Mouse (Mus musculus): ENCODE measurements around the gene Tmem29.
A peak's percentile ranks its signal among the peaks of the same experiment; 100 is the strongest.
"Not testable (repeated sequence)": the region's sequence is repeated elsewhere in the genome, so short reads cannot be mapped to it uniquely, and the experiment has no call there.

Gene Tmem29

DNA sequence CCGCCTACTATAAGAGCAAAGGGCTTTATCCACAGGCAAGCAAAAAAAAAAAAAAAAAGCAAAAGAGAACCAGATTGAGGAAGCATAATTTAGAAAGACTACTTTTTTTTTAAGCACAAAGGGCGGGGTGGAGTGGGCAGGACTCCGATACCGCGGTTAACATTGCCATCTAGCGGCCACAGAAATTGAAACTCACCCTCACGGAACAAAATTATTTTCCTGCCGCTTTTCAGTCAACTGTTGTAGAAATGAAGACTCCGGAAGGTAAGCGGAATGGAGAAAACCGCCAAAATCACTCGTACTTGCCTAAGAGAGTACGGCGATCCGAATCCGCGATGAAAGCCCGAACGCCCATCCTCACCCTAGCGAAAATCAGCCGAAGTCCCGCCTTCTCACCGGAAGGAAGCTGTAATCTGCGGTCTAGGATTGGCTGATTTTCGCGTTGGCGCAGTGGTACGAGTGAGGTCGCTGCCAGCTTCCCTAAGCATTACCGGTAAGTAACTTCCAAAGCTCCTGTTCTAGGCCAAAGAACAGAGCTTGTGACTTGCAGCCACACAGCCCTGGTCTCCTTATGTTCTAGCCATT is at the start of gene Tmem29:
TSS of gene Tmem29 (minus strand) at position 389 of the 585 bp plus-strand sequence.
- DNase-seq (ENCODE audit: low spot score in 2 of 2) = peak; percentile 74 to 87

DNA sequence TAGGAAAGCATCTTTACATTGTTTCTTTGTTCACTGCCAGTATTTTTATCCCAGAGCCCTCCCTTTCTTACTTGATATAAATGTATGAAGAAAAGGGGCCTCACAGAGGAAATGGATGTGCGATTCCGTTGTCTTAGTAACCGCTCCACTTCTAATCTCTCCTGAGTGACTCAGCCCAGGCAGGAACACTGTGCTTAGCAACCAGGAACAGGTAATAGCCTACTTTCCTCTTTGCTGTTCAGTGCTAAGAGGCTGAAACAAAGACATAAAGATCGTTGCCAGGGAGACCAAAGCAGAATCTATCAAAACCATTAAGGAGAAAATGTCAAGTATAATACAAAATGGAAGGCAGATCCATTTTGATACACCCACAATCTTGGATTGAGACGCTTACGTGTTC is 49.7 kb upstream of the Tmem29 start:
- no peak for DNase-seq (ENCODE audit: low spot score in 2 of 2)

DNA sequence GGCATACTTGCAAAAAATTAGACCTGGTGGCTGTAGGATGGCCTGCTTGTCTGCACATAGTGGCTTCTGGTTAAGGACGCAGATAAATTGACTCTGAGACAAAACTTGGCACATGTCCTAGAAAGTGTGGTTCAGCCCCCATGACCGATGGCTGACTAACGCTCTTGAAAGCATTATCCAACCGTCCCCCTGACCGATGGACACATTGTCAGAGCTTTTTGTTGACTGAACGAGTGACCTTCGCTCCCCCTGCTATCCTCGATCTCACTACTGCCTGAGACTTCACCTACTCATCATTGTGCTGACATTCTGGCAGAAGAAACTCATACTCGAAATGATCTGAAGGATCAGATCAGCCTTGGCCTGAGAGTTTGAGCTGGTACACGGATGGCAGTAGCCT is 28.9 kb upstream of the Tmem29 start:
- DNase-seq (ENCODE audit: low spot score in 2 of 2) = not testable (repeated sequence)

DNA sequence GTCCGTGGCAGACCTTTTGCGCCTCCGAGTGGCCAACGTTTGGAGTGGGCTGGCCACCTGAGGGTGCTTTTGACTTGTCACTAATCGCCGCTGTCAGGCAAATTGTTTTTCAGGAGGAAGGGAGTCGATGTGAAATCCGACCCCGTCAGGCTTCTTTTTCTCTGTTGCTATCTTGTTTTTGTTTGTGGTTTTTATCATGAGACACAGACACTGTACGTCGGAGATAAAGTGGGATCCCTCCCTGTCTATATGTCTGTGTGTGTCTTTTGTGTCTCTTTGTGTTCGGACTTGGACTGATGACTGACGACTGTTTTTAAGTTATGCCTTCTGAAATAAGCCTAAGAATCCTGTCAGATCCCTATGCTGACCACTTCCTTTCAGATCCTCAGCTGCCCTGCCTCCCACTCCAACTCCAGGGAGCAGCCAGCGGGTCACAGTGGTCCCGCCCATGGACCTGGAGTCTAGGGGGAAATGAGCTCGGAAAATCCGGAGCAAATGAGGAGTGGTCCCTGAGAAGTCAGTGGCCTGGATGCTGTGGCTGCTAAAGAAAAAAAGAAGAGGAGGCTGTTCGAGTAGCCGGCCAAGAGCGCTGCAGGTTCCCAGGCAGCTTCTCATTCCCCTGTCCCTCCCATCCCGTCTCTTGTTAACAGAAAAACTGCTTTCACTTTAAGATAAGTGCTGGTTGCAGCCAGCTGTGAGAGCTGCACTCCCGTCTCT is 27.5 kb upstream of the Tmem29 start:
- DNase-seq (ENCODE audit: low spot score in 2 of 2) = not testable (repeated sequence)

DNA sequence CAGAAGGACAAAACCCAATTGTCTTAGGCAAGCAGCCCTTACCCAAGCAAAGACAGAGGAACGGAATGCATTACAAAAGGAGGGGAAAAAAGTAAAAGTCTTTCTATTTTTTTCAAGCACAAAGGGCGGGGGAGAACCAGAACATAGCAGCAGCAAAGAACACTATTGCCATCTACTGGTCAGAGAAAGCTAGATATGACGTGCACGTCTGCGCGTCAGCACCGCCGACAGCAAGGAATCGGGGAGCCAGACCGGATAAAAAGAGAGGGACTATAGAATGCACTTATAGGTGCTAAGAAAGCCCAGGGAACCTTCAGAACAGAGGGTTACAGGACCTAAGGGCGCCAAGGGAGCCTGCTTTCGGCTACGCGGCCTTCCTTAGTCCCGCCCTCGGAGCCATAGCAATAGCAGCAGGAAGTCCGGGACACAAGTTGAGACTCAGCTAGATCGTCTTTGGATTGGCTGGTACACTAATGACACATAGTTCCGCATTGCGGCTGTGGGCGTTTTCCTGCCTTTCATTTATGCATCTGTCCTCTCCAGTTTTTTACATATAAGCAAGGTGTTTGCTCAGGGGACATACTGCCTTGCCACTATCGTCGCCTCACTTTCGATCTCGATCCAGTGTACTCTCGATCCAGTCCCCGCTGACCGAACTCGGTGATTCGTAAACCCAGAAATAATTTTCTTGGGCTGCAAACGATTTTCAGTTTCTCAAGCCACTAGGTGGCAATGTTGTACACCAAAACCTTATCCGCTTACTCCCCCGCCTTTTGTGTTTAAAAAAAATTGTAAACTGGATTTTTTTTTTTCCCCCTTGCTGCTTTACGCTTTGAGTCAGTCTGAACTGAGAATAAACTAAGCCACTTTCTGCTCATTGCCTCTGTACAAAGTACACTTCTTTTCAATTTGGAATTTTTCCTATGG is 19.2 kb upstream of the Tmem29 start:
- peak; percentile 81 to 86 for DNase-seq (ENCODE audit: low spot score in 2 of 2)

DNA sequence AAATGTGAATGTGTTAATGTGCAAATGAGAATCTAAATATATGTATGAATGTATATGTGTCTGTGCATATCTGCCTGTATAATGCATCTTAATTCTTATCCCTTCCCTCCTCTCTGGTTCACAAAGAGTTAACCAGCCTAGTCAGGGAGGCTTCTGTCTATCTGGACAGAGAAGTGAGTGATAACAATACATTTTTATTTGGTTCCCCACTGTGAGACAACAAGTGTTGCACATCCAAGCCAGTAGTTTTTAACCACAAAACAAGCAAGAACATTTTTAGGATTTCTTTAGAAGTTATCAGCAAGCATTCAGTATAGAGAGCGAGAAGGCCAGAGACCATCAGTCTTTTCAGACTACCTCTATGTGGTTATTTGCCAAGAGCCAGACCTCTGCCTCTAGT is 12.5 kb upstream of the Tmem29 start:
- no peak for DNase-seq (ENCODE audit: low spot score in 2 of 2)

DNA sequence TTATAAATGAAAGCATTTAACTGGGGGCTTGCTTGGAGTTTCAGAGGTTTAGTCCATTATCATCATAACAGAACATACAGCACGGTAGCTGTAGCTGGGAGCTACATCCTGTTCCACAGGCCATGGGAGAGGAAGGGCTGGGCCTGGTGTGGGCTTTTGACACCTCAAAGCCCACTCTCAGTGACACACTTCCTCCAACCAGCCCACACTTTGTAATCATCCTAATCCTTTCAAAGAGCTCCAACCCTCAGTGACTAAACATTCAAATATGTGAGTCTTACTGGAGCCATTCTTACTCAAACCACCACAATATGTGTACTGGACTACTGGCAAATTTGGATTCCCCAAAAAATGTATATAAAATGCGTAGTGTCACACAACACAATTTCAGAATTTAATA is 9.3 kb upstream of the Tmem29 start:
- no peak for DNase-seq (ENCODE audit: low spot score in 2 of 2)

DNA sequence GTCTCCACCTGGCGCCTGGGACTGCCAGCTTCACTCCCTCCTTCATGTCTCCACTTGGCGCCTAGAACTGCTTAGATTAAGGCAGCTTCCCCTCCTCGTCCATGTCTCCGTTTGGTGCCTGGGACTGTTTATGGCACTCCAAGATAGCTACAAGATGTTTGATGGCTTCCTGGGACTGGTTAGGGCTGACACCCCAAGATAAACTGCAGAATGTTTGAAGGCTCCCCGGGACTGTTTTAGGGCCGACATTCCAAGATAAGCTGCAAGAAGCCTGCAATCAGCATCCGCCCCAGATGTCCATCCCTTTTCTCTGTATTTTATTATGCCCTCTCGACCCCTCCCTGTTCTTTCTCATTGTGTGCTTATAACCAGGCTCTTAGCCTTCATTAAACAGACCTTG is 7.9 kb upstream of the Tmem29 start:
- peak in 1 of 2 experiments; percentile 26 for DNase-seq (ENCODE audit: low spot score in 2 of 2)

DNA sequence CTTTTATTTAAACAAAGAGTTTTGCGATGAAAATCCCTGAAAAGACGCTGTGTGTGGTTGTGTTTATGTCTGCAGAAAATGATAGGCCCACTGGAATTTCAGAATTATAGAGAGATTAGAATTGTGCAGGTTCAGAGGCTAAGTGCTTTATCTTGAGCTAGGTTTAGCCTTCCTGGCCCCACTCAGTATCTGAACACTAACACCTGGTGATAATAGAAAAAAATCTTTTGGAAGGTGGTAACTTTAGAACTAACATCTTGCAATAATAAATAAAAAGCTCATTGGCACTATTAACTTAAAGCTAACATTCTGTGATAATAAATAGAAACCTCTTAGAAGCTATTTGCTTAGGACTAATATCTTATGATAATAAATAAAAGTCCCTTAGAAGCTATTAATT is 1.2 kb upstream of the Tmem29 start:
- no peak for DNase-seq (ENCODE audit: low spot score in 2 of 2)

DNA sequence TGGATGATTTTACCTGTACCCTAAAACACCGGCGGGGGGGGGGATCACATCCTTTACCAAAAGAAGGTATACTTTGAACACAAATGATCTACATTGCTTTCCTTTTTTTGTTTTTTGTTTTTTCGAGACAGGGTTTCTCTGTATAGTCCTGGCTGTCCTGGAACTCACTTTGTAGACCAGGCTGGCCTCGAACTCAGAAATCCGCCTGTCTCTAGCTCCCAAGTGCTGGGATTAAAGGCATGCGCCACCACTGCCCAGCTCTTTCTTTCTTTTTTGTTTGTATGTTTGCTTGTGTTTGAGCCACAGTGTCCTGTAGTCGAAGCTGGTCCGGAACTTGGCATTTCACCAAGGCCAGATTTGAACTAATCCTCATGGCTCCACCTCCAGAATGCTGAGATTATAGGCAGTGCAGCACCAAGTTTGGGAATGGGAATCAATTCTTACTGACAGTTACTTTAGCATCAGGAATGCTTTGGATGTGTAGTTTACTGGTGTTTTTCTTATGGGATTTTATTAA is 515 bp upstream of the Tmem29 start:
- DNase-seq (ENCODE audit: low spot score in 2 of 2) = no peak

DNA sequence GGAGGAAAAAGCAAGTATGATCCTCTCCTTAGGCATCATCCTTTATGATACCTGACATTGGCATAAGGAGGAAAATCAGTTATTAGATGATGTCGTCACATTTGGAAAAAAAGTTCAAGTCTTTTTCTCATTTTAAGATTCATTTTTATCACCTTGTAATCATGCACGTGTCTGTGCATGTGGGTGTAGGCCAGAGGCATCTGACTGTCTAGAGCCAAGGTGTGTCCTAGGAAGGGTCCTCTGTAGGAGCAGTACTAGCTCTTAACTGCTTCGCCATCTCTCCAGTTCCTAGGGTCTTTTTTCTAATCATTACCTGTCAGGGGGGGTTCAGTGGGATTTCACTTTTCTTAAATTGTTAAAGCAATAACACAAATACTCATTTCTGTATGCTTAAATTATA is 818 bp downstream of the Tmem29 start:
- no peak for DNase-seq (ENCODE audit: low spot score in 2 of 2)

DNA sequence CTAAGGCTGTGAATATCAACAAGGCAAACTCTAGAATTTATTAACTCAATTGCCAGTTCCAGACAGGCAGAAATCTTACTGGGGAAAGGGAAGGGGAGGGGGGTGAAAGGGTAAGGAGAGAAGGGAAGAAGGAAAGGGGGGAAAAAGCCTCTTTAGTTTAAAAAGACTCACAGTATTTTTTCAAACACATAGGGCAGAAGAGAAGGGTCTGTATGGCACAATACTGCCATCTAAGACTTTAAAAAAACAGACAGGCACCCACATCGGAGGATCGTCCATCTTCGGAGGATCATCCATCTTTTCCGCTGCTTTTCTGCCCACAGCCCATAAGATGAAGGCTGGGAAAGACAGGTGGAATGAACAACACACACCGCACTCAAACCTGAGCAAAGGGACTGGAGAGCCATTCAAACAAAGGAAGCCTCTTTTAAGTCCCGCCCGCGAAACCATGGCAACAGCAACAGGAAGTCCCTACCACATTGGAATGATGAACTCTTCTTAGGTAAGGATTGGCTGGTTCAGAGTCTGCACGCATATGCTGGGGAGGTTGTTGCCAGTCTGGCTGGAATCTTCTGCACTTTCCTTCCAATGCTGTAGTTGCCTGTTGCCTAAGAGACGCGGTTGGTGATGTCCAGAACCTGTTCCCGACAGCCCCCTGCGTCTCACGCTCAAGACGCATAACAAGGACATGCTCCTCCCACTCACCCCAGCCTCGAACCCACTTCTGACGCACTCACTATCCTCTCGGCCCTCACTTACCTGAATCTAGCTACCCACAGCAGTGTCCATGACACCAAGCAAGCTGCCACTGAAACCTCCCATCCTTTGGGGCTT is 18.2 kb downstream of the Tmem29 start:
- peak; percentile 17 to 76 for DNase-seq (ENCODE audit: low spot score in 2 of 2)

DNA sequence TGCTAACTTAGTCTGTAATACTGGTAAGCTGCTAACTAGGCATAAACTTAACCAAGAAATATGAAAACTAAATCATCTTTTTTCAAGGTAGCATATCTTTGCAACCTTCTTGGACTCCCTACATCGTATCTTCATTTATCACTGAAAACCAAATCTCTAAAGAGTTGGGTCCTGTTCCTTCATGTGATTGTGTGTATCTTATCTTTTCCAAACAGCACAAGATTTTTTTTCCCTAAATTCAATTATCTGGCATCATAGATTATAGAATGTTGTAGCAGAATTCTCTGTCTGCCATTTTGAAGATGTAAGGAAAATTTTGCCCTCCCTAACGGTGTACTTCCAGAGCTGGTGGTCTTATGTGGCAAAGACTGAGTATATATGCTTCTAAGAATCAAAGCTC is 22.6 kb downstream of the Tmem29 start:
- DNase-seq (ENCODE audit: low spot score in 2 of 2) = no peak

DNA sequence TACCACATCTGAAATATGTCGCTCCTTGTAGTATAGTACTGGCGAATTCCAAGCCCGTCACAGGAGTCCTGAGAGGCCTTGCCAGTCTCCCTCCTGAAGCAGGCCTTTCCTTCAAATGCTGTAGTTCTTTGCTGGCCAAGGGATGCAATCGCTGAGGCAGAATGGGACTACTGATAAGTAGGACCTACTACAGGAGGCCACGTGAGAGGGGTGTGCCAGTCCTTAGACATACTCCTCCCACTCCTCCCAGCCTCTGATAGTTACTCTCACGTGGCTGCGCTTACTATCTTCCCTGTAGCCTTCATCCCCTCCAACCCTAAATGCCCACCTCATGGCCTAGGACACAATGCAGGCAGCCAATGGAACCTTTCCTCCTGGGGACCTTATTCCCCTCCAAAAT is 23.6 kb downstream of the Tmem29 start:
- peak in 1 of 2 experiments; percentile 10 for DNase-seq (ENCODE audit: low spot score in 2 of 2)

DNA sequence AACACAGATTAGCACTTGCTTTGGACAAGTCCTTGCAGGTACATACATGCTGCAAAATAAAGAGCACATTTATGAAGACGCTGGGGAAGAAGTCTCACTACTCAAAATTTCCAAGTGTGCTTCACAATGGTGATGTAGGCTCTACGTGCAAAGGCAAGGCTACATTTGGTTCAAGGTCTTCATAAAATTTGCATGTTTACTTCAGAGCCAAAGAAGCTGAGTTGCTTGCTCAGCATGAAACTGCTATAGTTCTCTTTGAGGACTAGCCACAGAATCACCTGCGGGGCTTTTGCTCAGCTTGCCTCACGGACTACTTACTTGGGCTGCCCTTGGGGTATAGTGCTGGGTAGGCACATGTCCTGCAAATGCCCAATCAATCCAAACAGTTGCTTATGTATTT is 45.4 kb downstream of the Tmem29 start:
- DNase-seq (ENCODE audit: low spot score in 2 of 2) = no peak
